Mouse (Mus musculus): Measurements from ENCODE around the gene Eno3.

DNA sequence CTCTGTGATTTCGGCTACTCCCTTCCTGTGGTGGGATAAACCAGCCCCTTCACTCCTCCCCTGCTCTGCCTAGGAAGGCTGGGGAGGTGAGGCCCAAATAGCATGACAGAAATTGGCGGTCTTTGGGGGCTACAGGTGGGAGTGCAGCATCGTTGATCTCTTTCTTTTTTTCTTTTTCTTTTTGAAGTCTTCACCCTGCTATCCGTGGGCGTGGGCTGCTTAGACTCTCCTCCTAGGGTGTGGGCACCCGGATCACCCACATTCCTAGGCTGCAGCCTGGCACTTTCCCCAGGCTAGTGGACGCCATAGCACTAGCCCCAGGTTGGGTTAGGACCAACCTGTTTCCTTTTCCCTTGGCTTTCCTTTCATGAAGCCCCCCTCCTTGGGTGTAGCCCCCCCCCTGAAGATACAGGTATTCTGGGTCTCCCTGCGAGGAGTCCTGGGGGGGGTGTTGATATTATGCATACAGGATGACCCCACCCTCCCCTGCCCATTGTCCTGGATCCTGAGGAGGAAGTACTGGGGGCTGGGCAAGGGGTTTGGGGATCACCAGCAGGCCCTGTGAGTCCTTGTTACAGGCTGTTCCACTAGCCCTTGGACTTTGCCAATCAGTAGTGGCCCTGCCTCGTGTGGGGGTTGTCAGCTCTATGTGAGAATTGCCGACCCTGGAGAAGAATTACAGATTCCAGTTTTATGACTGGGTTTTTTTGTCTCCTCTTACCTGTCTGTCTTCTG, 44.4 kb downstream of the Eno3 start:
- TF ChIP-seq CTCF (conservative IDR thresholded peaks at IDR 0.05; ENCODE audit: insufficient read depth, insufficient read length, low read depth, low read length) (no peak), POLR2A (IDR thresholded peaks at IDR 0.05; ENCODE audit: low read depth, low read length) (no peak)
